Mouse (Mus musculus): ENCODE data around the gene Prmt1. TPM values are rescaled to one million over a fixed set of nuclear protein-coding genes. Genes with fewer than 3 reads are reported as not detected.

Gene Prmt1
- 95.6 and 98.6 TPM in 2 replicates for polyA plus RNA-seq (2015; fragmentation: Nextera tagmentation; extraction: Ambion mirVana)

GRCm38 (mm10) chr7:44986192-44986878 lies at the start of gene Prmt1:
TSS of gene Prmt1 (minus strand) at chr7:44986568.
- Histone ChIP-seq H3K27ac (ENCODE audit: low read length) (peak within 1 kb of the TSS; percentile 89), H3K4me1 (ENCODE audit: control insufficient read depth, low read depth, low read length) (peaks cover 23% of the 10 kb centered on the region), H3K4me2 (ENCODE audit: low read depth, low read length) (peak within 1 kb of the TSS; percentile 99), H3K27me3 (ENCODE audit: control insufficient read depth, insufficient read depth, low read depth, low read length) (no peaks in the 10 kb centered on the region), H3K36me3 (ENCODE audit: control insufficient read depth, insufficient read depth) (peaks cover 9% of the 10 kb centered on the region), H3K9me3 (replicated peaks; ENCODE audit: control insufficient read depth, low read length) (no peaks in the 10 kb centered on the region), H3K4me3 (ENCODE audit: low read depth, low read length) (peak within 1 kb of the TSS; percentile 88), H3K9ac (ENCODE audit: low read depth, low read length) (peak within 1 kb of the TSS; percentile 92)
- peak; percentile 93 for ATAC-seq (ENCODE audit: low read depth)
- WGBS (ENCODE audit: insufficient replicate concordance), result under 1% methylated on average over 41 of the region's 42 CpGs

GRCm38 (mm10) chr7:45035631-45036030 lies 49.3 kb upstream of the Prmt1 start:
- Histone ChIP-seq H3K4me3 (ENCODE audit: low read depth, low read length) (no peak overlapping the region), H3K36me3 (ENCODE audit: control insufficient read depth, insufficient read depth) (peaks cover 26% of the 10 kb centered on the region), H3K27me3 (ENCODE audit: control insufficient read depth, insufficient read depth, low read depth, low read length) (no peaks in the 10 kb centered on the region), H3K9me3 (replicated peaks; ENCODE audit: control insufficient read depth, low read length) (no peaks in the 10 kb centered on the region), H3K4me1 (ENCODE audit: control insufficient read depth, low read depth, low read length) (no peaks in the 10 kb centered on the region), H3K27ac (ENCODE audit: low read length) (no peak overlapping the region), H3K9ac (ENCODE audit: low read depth, low read length) (no peak overlapping the region), H3K4me2 (ENCODE audit: low read depth, low read length) (no peak overlapping the region)
- ATAC-seq (ENCODE audit: low read depth), result no peak
- 73% methylated on average over 3 of the region's 3 CpGs for WGBS (ENCODE audit: insufficient replicate concordance)

DNA sequence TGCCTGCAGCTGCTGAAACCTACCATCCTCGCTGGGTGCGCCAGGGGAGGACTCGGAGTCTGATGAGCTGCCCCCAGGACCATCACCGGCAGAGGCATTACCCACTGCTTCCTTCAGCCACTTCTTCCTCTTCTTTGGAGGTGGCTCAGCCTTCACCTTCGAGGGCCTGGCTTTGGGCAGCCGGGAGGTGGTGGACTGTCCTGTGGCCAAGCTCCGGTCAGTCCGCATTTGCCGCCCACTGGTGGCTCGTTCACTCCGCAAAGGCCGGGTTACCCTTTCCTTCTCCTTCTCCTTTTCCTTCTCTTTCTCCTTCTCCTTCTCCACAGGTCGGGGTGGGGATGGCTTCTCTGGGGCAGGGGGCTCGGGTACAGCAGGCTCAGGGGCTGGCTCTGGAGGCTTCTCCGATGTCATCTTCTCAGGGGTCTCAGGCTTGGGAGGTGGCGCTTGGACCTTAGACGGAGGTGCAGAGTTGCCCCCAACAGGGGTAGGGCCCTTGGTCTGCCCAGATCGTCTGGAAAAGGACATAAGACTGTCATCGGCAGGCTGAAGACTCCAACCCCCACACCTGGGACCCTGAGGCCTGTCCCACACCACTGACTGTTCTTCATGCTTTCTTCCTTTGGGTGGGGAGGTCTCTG lies 47.5 kb upstream of the Prmt1 start:
- no peak overlapping the region for H3K4me2 ChIP-seq (ENCODE audit: low read depth, low read length)
- H3K36me3 ChIP-seq (ENCODE audit: control insufficient read depth, insufficient read depth), result peaks cover 18% of the 10 kb centered on the region
- no peaks in the 10 kb centered on the region for H3K9me3 ChIP-seq (replicated peaks; ENCODE audit: control insufficient read depth, low read length)
- no peak overlapping the region for H3K4me3 ChIP-seq (ENCODE audit: low read depth, low read length)
- no peak for ATAC-seq (ENCODE audit: low read depth)
- no peak overlapping the region for H3K27ac ChIP-seq (ENCODE audit: low read length)
- H3K27me3 ChIP-seq (ENCODE audit: control insufficient read depth, insufficient read depth, low read depth, low read length), result no peaks in the 10 kb centered on the region
- H3K9ac ChIP-seq (ENCODE audit: low read depth, low read length), result no peak overlapping the region
- 87% methylated on average over 19 of the region's 19 CpGs for WGBS (ENCODE audit: insufficient replicate concordance)
- H3K4me1 ChIP-seq (ENCODE audit: control insufficient read depth, low read depth, low read length), result no peaks in the 10 kb centered on the region

DNA sequence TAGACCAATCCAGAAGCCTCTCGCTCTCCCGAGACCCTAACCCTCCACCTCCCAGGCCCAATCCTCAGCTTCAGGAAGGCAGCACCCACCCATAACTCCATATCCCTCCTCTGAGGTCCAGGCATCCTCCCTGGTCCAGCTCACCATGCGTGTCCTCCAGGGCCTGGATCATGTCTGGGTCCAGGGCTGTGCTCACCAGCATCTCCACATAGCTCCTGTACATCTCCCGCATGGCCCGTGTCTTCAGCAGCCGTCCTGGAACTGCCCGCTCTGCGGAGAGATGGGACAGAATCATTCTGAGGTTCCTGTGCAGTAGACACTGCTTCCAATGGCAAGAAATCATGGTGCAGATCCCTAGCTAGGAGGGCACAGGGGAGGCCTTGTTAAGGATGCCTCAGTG lies 44.5 kb upstream of the Prmt1 start:
- ATAC-seq (ENCODE audit: low read depth), result no peak
- Histone ChIP-seq H3K36me3 (ENCODE audit: control insufficient read depth, insufficient read depth) (peaks cover 14% of the 10 kb centered on the region), H3K27ac (ENCODE audit: low read length) (no peak overlapping the region), H3K9me3 (replicated peaks; ENCODE audit: control insufficient read depth, low read length) (no peaks in the 10 kb centered on the region), H3K9ac (ENCODE audit: low read depth, low read length) (no peak overlapping the region), H3K4me3 (ENCODE audit: low read depth, low read length) (no peak overlapping the region), H3K4me1 (ENCODE audit: control insufficient read depth, low read depth, low read length) (no peaks in the 10 kb centered on the region), H3K4me2 (ENCODE audit: low read depth, low read length) (no peak overlapping the region), H3K27me3 (ENCODE audit: control insufficient read depth, insufficient read depth, low read depth, low read length) (no peaks in the 10 kb centered on the region)
- WGBS (ENCODE audit: insufficient replicate concordance), result 85% methylated on average over 8 of the region's 8 CpGs

GRCm38 (mm10) chr7:45029995-45030394 lies 43.6 kb upstream of the Prmt1 start:
- ATAC-seq (ENCODE audit: low read depth), result no peak
- H3K36me3 ChIP-seq (ENCODE audit: control insufficient read depth, insufficient read depth), result peaks cover 12% of the 10 kb centered on the region

GRCm38 (mm10) chr7:45028351-45028750 lies 42.0 kb upstream of the Prmt1 start:
- no peak for ATAC-seq (ENCODE audit: low read depth)
- H3K9ac ChIP-seq (ENCODE audit: low read depth, low read length), result no peak overlapping the region
- H3K4me3 ChIP-seq (ENCODE audit: low read depth, low read length), result no peak overlapping the region
- 77% methylated on average over 11 of the region's 11 CpGs for WGBS (ENCODE audit: insufficient replicate concordance)
- H3K4me1 ChIP-seq (ENCODE audit: control insufficient read depth, low read depth, low read length), result no peaks in the 10 kb centered on the region
- H3K36me3 ChIP-seq (ENCODE audit: control insufficient read depth, insufficient read depth), result peaks cover 5% of the 10 kb centered on the region
- H3K27me3 ChIP-seq (ENCODE audit: control insufficient read depth, insufficient read depth, low read depth, low read length), result no peaks in the 10 kb centered on the region
- no peak overlapping the region for H3K4me2 ChIP-seq (ENCODE audit: low read depth, low read length)
- no peaks in the 10 kb centered on the region for H3K9me3 ChIP-seq (replicated peaks; ENCODE audit: control insufficient read depth, low read length)
- H3K27ac ChIP-seq (ENCODE audit: low read length), result no peak overlapping the region

More at GRCm38 (mm10) chr7:45029995-45030394, 43.6 kb upstream of the Prmt1 start:
- Histone ChIP-seq H3K27ac (ENCODE audit: low read length) (no peak overlapping the region), H3K9ac (ENCODE audit: low read depth, low read length) (no peak overlapping the region), H3K9me3 (replicated peaks; ENCODE audit: control insufficient read depth, low read length) (no peaks in the 10 kb centered on the region), H3K4me2 (ENCODE audit: low read depth, low read length) (no peak overlapping the region), H3K4me3 (ENCODE audit: low read depth, low read length) (no peak overlapping the region), H3K4me1 (ENCODE audit: control insufficient read depth, low read depth, low read length) (no peaks in the 10 kb centered on the region), H3K27me3 (ENCODE audit: control insufficient read depth, insufficient read depth, low read depth, low read length) (no peaks in the 10 kb centered on the region)
- 79% methylated on average over 6 of the region's 6 CpGs for WGBS (ENCODE audit: insufficient replicate concordance)

DNA sequence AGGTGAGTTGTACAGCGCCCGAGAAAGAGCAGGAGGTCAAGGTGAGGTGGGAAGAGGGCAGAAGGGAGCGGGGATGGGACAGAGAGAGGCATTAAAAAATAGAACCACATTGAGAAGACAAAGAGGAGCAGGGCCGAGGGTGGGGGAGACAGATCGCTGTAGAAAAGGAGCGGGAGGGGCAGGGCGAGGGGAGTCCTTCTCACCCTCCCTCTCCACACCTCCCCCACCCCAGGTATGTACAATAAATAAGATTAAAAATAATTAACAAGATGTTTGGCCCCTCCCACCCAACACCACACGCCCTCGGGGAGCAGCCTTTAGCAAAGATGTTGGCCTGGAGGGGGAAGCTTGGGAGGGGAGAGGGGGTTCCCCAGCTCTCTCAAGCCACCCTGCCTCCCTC lies 41.4 kb upstream of the Prmt1 start:
- no peaks in the 10 kb centered on the region for H3K9me3 ChIP-seq (replicated peaks; ENCODE audit: control insufficient read depth, low read length)
- no peaks in the 10 kb centered on the region for H3K4me1 ChIP-seq (ENCODE audit: control insufficient read depth, low read depth, low read length)
- no peak overlapping the region for H3K4me3 ChIP-seq (ENCODE audit: low read depth, low read length)
- H3K27me3 ChIP-seq (ENCODE audit: control insufficient read depth, insufficient read depth, low read depth, low read length), result no peaks in the 10 kb centered on the region
- no peak overlapping the region for H3K4me2 ChIP-seq (ENCODE audit: low read depth, low read length)
- no peak overlapping the region for H3K27ac ChIP-seq (ENCODE audit: low read length)
- H3K9ac ChIP-seq (ENCODE audit: low read depth, low read length), result no peak overlapping the region
- 76% methylated on average over 9 of the region's 9 CpGs for WGBS (ENCODE audit: insufficient replicate concordance)
- no peak for ATAC-seq (ENCODE audit: low read depth)
- peaks cover 2% of the 10 kb centered on the region for H3K36me3 ChIP-seq (ENCODE audit: control insufficient read depth, insufficient read depth)

GRCm38 (mm10) chr7:45026256-45026655 lies 39.9 kb upstream of the Prmt1 start:
- Histone ChIP-seq H3K4me1 (ENCODE audit: control insufficient read depth, low read depth, low read length) (no peaks in the 10 kb centered on the region), H3K4me2 (ENCODE audit: low read depth, low read length) (no peak overlapping the region), H3K36me3 (ENCODE audit: control insufficient read depth, insufficient read depth) (peaks cover 2% of the 10 kb centered on the region), H3K9me3 (replicated peaks; ENCODE audit: control insufficient read depth, low read length) (no peaks in the 10 kb centered on the region), H3K4me3 (ENCODE audit: low read depth, low read length) (no peak overlapping the region), H3K9ac (ENCODE audit: low read depth, low read length) (no peak overlapping the region), H3K27ac (ENCODE audit: low read length) (no peak overlapping the region), H3K27me3 (ENCODE audit: control insufficient read depth, insufficient read depth, low read depth, low read length) (no peaks in the 10 kb centered on the region)
- no peak for ATAC-seq (ENCODE audit: low read depth)
- 83% methylated on average over 2 of the region's 2 CpGs for WGBS (ENCODE audit: insufficient replicate concordance)

DNA sequence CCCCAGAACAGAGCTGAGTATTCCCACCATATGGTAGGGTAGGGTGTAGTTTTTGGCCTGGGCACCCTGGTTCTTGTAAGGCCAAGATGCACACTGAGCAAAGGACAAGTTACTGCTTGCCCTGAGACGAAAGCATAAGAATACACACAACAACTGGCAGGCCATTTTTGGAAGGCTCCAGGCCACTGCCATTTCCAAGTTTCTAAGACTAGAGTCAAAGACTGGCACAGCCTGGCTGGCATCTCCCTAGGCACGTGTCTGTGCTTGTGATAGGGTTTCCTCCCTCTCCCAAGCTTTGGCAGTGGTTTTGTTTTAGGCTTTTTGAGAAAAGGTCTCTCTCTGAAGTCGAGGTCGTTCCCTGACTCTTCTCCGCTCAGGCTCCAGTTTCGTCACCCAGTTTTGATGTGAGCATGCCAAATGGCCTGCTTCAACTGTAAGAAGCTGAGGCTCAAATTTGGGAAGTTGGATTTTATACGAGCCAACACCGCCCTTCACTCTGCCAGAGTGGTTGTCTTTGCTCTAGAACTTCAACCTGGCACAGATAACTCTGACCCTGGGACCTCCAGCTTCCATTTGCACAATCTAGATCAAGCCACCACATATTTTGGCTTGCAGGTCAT lies 39.3 kb upstream of the Prmt1 start:
- Histone ChIP-seq H3K4me3 (ENCODE audit: low read depth, low read length) (no peak overlapping the region), H3K27ac (ENCODE audit: low read length) (no peak overlapping the region), H3K36me3 (ENCODE audit: control insufficient read depth, insufficient read depth) (peaks cover 2% of the 10 kb centered on the region), H3K27me3 (ENCODE audit: control insufficient read depth, insufficient read depth, low read depth, low read length) (no peaks in the 10 kb centered on the region), H3K4me1 (ENCODE audit: control insufficient read depth, low read depth, low read length) (no peaks in the 10 kb centered on the region), H3K9me3 (replicated peaks; ENCODE audit: control insufficient read depth, low read length) (no peaks in the 10 kb centered on the region), H3K9ac (ENCODE audit: low read depth, low read length) (no peak overlapping the region), H3K4me2 (ENCODE audit: low read depth, low read length) (no peak overlapping the region)
- no peak for ATAC-seq (ENCODE audit: low read depth)
- 53% methylated on average over 8 of the region's 8 CpGs for WGBS (ENCODE audit: insufficient replicate concordance)

All from liver, embryonic 16.5 days (tissue).